Mouse (Mus musculus) left cerebral cortex, adult 9 months (tissue): ENCODE measurements around the gene Dnajc6.
A peak's percentile ranks its signal among the peaks of the same experiment; 100 is the strongest.

Source experiments
- DNase-seq, 2 experiments: peaks; one replicate each; pipeline ENCODE4 v3.0.0; 2022; ENCODE audit warnings: low spot score in 2 of 2

Dnajc6 gene

DNA sequence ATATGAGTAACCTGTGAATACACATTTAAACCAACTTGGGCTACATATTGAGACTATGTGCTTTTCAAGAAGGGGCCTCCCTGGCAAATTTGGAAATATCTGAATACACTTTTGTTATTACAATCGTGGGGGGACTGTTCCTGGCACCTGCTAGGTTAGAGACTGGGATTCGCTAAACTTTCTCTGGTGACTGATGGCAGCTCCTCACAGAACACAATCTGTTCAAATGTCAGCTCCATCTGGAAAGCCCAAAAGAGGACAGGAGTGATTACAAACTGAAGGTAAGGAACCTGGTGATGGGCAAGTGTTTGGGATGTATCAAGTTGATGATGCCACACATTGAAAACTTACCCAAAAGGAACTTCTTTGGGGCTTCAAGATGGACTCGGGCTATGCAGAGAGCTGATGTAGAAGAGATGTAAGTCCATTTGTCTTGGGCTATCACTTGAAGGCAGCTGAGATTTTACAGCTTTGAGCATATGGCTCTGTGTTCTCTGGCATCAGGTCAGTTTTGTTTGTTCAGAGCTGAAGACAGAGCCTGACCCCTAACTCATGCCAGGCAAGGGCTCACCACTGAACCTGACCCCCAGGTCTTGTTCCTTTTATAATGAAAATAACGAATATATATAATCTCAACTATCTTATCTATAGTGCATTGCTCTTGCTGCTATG is 68.4 kb downstream of the Dnajc6 start:
- DNase-seq: no peak

DNA sequence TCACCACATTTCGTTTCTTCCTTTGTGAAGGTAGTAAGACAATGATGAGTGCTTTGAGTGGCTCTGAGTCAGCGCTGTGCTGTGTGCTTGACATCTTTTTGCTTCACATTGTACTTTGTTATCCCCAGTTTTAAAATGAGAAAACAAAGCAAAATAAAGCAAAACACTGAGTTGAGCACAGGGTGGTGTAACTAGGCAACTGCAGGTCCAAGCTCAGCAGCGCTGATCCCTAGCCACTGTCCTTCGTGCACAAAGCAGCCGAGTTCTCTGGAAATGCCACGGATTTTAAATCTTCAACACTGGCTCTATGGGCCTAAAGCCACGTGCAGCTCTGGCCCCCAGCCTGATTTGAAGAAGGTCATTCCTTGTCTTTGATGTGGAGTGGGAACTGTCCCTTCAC is 72.6 kb downstream of the Dnajc6 start:
- no peak for DNase-seq

DNA sequence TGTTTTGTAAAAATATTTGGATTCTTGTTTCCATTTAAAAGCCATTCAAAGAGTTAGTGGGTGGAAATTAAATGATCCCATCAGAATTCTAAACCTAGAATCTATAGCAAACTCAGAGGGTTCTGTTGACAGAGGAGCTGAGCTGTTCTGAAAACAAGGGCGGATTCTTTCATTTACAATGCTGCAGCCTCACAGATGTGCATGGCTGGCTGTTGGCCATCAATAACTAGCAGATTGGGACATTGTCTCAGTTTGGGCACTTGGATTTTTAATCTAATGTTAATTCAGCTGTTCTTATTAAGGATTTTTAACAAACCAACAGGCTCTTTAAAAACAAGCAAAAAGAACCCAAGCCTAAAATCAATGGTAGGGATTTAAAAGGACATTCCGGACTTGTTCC is 75.7 kb downstream of the Dnajc6 start:
- DNase-seq: no peak

DNA sequence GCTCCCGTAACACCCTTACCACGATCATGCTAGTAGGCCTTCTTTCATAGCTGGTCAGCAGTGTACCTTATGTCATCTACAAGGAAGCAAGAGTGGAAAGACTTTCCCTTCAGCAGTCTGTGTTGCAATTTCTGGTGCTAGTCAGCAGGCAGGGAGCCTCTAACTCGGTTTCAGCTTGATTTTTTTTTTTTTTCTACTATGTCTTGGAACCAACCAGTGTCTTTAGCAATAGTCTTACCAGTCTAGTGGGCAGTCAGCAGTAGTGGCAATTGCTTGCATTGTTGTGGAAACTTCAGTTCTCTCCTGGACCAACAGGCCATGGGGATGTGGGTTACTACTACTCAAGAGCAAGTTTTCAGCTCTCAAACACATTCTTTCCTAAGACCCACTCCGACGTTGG is 78.9 kb downstream of the Dnajc6 start:
- DNase-seq: no peak

DNA sequence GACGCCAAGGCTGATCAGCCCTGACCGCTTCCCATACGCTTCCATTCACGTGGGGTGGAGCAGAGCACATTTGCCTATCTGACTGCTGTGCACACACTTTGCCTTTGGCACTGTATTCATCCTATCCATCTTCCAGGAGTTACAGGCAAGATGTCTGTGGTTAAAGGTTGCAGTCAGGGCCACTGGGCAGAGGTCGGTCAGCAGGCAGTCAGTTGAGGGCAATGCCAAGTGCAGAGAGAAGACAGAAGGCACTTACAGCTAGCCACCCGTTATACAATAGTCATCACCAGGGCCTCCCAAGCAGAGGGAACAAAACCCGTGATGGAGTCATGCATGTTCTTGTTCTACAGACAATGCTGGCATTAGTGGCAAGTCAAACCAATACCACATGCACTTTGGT is 82.3 kb downstream of the Dnajc6 start:
- no peak for DNase-seq

DNA sequence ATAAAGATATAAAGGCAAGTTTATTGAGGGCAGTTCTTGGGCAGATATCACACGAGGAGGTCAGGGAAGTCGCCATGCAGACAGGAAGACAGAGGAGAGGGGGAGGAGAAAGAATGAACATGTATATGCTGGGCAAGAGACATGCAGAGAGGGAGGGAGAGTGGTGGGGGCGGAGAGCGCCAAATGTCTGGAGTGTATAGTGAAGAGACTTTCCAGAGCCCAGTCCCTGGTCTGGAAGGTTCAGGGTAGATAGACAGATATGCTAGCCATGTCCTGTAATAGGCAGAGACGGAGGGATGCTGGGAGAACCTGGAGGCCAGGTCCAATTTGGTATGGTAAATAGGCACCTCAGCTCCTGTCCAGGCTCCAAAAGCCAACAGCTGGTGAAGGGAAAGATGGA is 83.1 kb downstream of the Dnajc6 start:
- DNase-seq: no peak

DNA sequence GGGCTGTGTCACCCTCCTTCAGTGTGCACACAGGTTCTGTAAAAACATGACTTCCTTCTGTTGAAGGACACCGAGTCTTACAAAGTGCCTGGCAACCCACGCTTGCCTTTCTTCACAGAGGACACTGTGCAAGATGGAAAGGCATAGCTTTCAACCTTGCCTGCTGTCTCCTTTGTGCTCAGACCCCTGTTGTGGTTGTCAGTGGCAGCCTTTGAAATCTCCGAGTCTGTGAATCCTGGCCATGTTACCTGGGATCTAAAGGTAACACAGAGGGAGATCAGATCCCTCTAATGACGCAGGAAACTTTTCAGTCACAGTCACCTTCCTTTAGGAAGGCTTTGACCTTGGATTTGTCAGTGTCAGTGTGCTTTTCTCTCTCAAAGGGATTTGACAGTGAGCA is 84.7 kb downstream of the Dnajc6 start:
- DNase-seq: no peak

DNA sequence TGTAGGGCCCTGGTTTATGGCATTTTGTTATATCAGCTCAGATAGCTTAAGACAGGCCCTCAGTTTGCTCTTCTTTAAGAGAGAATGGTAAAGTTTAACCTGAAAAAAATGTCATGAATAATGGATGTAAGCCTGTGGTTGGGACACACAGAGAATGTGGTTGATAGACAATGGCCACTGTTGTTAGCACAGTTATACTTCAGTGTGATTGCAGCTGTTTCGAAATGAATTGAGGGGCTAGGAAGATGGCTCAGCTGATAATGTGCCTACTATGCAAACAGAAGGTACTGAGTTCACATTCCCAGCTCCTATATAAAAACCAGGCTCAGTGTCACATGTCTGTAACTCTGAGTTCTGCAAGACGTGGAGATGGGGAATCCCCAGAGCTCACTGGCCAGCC is 86.4 kb downstream of the Dnajc6 start:
- no peak for DNase-seq

DNA sequence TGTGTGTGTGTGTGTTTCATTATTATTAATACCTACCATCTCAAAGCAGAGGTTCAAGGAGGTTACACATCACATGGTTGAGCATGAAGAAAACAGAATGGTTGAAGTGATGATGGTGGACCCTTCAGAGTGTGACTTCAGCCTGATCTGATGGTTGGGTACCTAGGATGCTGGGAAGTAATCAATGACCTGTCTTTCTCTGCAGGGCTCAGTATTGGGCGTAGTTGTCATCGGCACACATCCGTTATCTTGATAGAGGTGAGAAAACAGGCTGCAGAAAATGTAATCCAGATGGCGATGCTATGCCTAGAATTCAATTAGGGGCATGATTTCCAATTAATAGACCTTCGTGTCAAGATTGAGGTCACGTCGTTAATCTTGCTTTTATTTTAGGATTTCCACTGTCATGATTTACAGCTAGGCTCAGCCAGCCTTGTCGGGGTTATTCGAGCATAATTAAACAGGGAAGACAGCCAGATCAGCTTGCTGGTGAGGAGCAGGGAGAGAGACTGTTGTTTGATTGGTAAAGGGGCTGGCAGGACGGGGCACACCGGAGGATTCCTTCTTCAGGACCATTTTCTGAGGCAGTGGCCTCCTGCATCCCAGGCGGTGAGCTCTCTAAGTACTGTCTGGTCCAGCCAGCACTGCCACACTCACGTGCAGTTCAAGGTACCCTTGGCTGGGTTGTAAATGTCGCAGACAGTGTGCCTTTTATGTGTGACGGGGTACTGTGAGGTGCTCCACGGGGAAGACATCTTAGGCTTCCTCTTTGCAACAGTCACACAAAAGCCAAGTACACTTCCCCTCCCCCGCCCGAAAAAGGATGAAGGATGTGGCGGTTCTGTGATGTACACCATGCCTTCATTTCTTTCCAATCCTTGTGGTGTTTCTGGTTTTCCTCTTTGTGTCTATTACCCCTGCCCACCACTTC is 88.3 kb downstream of the Dnajc6 start:
- no peak for DNase-seq

DNA sequence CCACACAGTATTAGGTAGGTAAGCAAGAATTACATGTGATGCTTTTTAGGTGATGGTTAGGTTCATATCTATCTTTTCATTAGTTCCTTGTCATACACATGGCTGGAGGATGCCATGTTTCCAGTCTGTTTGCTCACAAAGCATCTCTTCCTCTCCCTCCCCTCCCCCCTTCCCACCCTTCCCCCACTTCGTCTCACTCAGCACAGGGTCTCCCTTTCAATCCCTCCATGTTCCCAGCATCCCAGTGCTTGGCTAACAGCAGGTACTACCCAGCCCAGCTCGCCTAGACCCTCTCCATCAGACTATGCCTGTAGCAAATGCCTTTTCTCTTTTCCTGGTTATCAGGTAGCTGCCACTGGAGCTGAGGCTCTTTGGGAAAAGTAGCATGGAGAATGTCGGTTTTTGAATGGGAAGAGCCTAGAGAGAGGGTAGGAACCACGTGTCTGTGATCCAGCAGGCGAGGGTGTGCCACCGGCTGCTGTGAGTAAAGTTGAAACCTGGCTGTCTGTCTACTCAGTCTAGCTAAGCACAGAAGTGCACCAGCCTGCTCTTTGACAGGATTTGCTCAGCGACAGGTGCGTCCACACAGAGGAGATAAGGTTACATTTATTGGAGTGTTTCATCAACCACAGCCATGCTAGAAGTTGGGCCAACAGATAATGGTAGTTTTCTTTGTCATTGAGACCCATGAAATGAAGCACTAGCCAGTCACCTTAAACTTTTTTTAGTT is 89.2 kb downstream of the Dnajc6 start:
- no peak for DNase-seq

DNA sequence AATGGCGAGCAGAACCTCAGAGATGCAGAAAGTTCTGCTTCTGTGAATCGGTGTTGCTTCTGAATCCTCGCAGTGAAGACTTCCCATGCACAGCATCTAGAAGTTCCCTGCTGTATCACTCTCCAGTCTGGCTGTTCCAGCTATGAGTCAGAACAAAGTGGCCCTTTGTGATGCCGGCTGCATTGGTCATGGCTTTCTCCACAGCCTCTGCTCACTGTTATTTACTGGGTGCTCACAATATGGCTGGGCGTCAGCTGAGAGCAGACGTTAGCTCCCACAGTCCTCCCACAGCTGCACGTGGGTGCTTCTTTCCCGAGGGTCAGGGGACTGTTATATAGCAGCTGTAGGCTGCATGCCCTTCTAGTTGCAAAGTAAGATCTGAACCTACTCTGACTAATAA is 92.5 kb downstream of the Dnajc6 start:
- peak; percentile 22 to 49 for DNase-seq

DNA sequence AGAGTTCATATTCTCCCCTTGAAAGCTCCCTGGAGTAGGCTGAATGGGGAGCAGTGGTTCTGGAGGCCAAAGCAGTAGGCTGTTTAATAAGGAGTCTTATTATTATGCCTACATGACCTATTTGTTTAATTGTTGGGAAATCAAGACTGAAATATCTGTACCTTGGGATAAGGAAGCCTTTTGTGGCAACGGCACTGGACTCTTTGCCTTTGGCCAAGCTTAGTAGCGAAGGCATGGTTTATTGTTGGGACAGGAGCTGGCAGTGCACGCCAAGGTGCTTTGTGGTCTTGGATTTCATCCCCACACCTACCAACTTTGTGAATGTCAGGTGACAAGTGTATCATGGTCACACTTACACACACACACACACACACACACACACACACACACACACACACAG is 93.3 kb downstream of the Dnajc6 start:
- no peak for DNase-seq

DNA sequence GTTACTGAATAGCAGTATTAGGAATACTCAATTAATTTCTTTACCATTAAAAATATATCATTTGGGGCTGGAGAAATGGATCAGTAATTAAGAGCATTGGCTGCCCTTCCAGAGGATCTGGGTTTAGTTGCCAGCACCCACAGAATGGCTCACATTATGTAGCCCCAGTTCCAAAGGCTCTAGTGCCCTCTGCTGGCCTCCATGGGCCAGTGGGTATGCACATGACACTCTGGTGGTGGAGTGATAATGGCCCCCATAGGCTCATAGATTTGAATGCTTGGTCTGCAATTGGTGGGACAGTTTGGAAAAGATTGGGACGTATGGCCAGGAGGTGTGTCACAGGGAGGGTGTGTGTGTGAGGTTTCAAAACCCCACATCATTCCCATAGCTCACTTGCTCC is 95.0 kb downstream of the Dnajc6 start:
- no peak for DNase-seq

DNA sequence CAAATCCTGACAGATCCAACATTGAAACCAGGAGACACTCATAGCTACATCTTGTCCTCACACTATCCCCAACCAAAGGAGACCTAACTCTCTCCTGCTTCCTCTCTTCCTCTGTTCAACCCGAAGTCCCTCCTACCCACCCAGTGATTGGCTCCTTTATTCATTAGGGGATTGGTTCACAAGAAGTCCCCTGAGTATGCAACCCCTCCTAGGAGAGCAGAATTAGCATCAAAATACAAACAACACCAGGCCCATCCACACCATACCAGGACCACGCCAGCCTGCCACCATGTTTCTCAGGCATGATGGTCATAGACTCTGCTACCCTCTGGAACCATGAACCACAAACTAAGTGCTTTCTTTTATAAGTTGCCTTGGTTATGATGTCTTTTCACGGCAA is 96.0 kb downstream of the Dnajc6 start:
- no peak for DNase-seq

DNA sequence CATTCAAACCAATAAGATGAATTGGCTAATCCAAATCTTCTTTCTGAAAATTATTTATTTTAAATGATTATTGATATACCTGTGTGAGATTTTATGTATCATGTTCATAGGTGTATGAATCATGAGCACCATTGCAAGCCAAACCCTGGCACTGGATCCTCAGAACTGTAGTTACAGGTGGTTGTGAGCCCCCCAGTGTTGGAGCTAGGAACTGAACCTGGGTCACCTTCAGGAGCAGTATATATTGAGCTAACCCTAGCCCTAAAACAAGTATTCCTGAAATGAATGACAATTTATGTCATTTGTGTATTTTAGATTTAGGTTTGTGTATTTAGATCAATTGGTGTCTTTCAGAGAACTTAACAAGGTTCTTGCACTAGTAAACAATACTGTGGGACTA is 105.3 kb downstream of the Dnajc6 start:
- DNase-seq: no peak

DNA sequence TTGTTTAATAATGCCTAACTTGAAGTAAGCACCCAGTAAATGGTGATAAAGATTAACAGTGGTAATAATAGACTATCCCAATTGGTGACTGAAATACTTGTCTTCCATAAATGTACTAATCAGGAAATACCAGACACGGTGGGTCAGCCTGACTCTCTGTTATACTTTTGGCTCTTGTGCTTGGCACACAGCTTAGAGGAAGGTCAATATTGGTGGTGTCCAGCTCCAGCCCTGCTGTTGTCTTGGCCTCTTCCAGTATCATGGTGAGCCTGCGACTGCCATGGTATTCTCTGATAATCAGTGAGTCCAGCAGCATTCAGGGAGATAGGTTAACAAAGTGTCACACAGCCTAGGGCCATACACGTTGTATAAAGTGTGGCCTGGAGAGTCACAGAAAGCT is 107.2 kb downstream of the Dnajc6 start:
- no peak for DNase-seq

DNA sequence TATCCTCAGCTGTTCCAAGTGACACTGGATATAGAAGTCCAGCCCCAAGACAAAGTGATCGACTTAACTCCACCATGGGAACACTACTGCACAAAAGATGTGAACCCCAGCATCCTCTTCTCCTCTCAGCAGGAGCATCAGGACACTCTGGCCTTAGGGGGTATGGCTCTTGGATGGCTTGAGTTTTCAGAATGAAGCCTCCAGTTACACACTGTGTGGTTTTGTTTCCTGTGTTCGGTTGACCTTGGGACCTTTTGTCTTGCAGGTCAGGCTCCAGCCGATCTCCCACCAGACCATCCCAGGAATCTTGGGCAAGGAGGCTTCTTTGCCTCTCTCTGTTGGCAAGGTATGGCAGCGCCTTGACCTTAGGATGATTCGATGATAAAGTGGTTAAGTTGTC is 120.1 kb downstream of the Dnajc6 start:
- DNase-seq: no peak

DNA sequence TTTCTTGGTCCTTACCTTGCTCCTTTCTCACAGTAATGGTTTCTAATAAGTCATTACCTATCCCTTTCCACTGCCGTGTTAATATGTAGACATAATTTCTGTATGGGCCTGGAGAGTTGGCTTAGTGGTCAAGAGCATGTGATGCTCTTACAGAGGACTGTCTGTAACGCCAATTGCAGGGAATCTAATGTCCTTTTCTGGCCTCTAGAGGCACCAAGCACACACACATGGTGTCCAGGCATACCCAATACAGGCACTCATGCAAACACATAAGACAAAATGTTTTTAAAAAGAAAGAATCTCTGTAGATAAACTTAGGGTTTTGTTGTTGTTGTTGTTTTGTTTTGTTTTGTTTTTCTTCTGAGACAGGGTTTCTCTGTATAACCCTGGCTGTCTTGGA is 121.3 kb downstream of the Dnajc6 start:
- DNase-seq: no peak

DNA sequence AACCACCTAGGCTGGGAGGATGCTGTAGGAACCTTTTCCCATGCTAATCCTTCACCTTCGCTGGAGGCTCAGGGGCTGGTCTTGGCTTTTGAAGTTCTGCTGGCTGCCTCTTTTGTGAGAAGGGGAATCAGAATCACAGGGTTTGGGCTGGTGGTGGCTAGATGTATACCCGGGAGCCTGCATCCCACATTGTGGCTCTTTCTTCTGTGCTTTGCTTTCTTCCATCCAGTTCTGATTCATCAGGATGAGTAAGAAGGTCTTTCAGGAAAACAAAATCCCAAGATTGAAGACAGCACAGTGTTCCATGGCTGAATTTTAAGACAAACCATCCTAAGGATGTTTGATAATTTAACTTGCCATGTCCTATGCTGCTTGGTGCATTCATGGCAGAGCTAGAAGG is 123.8 kb downstream of the Dnajc6 start:
- DNase-seq: no peak

DNA sequence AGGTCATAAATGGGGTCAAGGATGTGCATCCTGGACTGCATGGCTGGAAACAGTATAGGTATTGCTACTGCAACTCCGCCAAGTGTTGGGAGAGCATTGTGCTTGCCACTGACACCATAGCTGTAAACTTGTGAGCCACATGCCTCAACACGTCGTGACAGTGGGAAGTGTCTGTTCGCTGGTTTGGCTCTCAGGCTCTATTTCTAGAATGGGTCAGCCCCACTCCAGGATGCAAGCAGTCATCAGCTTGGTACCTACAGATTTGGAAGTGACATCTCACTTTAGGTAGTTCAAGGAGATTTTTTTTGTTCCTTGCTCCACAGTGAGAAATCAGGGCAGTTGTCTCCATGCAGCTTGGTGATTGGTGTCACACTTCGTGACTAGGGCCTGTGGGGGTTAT is 124.8 kb downstream of the Dnajc6 start:
- DNase-seq: no peak

DNA sequence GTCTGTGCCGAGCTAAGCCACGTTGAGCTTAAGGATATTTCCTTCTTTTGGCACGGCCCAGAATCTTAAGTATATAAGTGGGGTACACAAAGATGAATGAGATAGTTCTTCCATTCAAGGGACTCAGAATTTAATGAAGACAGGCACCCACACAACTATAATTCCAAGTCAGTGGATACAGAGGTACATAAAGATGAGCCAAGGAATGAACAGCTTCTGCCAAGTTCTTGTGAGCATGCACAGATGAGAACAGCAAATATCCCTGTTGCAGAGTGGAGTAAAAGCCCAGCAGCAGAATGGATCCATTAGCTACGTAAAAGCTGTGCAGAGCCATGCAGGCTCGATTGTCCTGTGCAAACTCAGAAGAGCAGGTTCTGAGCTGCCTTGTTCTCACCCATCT is 128.8 kb downstream of the Dnajc6 start:
- no peak for DNase-seq

DNA sequence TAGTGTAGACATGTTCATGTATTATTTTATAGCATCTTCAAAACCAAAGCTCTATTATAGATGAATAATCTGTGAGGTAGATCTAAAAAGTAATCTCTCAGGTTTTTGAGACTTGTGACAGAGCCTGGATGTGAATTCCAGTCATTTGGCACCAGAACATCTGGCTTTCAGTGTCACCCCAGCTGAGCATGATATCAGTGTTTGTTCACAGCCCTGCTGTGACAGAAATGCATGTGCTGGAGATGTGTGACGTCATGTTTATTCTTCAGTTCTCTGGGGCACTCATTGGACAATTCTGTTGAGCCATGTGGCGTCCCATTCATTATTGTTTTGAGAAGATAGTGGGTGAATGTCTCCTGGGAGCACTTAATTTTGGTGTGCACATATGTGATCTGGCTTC is 139.1 kb downstream of the Dnajc6 start:
- no peak for DNase-seq

DNA sequence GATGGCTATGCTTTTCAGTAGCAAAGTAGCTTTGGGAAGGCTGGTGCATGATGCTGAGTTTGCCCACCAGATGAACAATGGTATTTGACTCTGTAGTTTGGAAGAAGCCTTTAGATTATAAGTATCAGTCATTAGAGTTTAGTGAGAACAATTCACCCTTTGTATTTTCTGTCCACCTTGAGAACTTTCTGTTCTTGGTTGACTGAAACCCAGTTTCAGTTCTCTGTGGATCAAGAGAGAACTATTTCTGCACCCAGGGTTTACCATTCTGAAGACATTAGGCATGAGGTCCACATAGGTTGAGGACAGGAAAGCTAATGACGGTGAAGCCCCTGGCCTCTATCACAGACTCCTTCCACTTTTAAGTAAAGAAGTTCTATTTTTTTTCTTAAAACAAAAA is 141.0 kb downstream of the Dnajc6 start:
- DNase-seq: no peak
